Mouse (Mus musculus): Measurements from ENCODE around the gene Mt1. TPM values are rescaled to one million over a fixed set of nuclear protein-coding genes. Genes with fewer than 3 reads are reported as not detected.
"Not testable (repeated sequence)": the region's sequence is repeated elsewhere in the genome, so short reads cannot be mapped to it uniquely, and the experiment has no call there.

Mt1 gene
- polyA plus RNA-seq, 1 experiment from 2014 or later = 662 TPM

DNA sequence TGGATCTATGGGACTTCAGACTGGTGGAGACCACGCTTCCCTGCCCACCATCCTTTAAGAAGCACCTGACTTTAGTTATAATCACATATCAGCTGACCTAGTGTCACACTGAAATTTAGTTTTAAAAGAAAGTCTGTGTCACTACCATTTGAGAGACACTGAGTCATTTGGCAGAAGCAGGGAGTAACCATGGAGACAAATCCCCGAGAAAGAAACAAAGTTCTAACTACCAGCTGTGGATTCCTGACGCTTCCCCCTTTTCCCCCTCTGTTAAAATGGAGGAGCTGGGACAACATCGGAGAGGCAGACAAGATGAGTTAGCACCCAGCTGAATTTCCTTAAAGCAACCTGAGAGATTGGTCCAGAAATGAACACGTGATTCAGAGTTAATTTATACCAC is 30.6 kb upstream of the Mt1 start:
- H3K9ac ChIP-seq (ENCODE audit: low read length) = no peak overlapping the region
- peaks cover 7% of the 10 kb centered on the region; the same call in 1 of the 2 replicates for H3K27me3 ChIP-seq (ENCODE audit: control insufficient read depth, insufficient read depth, low read length)
- WGBS = 44% methylated on average over 5 of the region's 5 CpGs
- no peaks in the 10 kb centered on the region for H3K36me3 ChIP-seq (ENCODE audit: control insufficient read depth, insufficient read depth)
- H3K4me3 ChIP-seq (ENCODE audit: low read length) = no peak overlapping the region
- H3K4me1 ChIP-seq (ENCODE audit: control insufficient read depth, insufficient read depth, low read length) = peaks cover 3% of the 10 kb centered on the region; the same call in 1 of the 2 replicates
- no peak overlapping the region for H3K4me2 ChIP-seq (ENCODE audit: low read depth, low read length)
- H3K27ac ChIP-seq (ENCODE audit: low read length) = no peak overlapping the region
- H3K9me3 ChIP-seq (replicated peaks; ENCODE audit: control insufficient read depth, low read length) = no peaks in the 10 kb centered on the region
- ATAC-seq (replicated peaks; ENCODE audit: extremely low read depth, insufficient read depth, low FRiP score) = no peak

DNA sequence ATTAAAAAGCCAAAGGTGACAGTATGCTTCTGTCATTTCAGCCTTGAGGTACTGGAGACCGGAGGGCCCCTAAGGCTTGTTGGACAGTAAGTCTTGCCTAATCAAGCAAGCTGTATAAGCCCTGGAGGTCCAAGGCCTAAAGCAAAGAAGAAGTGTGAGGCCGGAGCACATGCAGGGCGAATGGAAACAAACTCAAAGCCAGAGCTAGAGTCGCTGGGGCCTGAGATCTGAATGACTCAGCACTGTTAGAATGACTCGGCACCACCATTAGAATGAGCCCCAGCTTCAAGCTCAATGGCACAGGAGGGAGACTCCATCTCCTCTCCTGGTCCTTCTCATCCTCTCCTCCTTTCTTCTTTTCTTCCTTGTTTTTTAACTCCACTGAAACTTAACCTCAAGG is 28.0 kb upstream of the Mt1 start:
- Histone ChIP-seq H3K27ac (ENCODE audit: low read length) (no peak overlapping the region), H3K4me3 (ENCODE audit: low read length) (no peak overlapping the region), H3K27me3 (ENCODE audit: control insufficient read depth, insufficient read depth, low read length) (peaks cover 7% of the 10 kb centered on the region; the same call in 1 of the 2 replicates), H3K9ac (ENCODE audit: low read length) (no peak overlapping the region), H3K4me1 (ENCODE audit: control insufficient read depth, insufficient read depth, low read length) (peaks cover 16% of the 10 kb centered on the region), H3K9me3 (replicated peaks; ENCODE audit: control insufficient read depth, low read length) (no peaks in the 10 kb centered on the region), H3K4me2 (ENCODE audit: low read depth, low read length) (no peak overlapping the region), H3K36me3 (ENCODE audit: control insufficient read depth, insufficient read depth) (no peaks in the 10 kb centered on the region)
- no peak for ATAC-seq (replicated peaks; ENCODE audit: extremely low read depth, insufficient read depth, low FRiP score)
- WGBS = 68% methylated on average over 5 of the region's 5 CpGs

DNA sequence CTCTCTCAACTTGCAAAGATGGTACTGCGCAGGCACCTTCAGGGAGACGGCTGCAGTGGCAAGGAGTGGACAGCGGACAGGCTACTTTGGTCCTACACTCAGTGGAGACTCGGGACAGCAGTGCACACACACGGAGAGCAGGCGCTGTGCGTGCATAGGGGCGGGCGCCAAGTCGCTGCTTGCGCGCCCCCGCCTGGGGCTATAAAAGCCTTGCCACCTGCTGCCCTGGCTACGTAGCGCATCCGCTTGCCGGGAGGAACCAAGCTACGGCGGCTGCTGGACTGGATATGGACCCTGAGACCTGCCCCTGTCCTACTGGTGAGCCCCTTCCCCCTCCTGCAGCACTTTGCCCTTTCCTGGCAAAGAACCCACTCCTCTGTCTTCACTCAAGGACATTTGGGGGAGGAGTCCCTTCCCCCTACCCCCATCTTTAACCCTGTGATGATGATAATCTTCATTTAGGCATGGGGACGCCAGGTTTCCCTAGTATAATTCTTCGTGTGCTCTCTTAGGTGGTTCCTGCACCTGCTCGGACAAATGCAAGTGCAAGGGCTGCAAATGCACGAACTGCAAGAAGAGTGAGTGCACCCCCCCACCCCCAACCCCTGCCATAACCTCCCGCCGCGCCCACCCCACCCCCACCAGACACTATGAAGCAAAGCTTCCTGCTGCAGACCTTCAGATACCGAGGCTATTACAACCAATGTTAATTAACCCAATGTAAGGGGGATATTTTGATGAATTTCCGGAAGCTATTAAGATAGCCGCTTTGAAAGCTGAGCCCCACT is 26.2 kb upstream of the Mt1 start, which contains the start of gene Mt3:
Mt3 (plus strand) TSS at position 95 of the 788 bp plus-strand sequence.
- H3K4me2 ChIP-seq (ENCODE audit: low read depth, low read length) = peak within 1 kb of the TSS; percentile 66
- peak within 1 kb of the TSS; percentile 64 for H3K9ac ChIP-seq (ENCODE audit: low read length)
- WGBS = 4% methylated on average over 29 of the region's 29 CpGs
- peaks cover 7% of the 10 kb centered on the region; the same call in 1 of the 2 replicates for H3K27me3 ChIP-seq (ENCODE audit: control insufficient read depth, insufficient read depth, low read length)
- H3K4me1 ChIP-seq (ENCODE audit: control insufficient read depth, insufficient read depth, low read length) = peaks cover 20% of the 10 kb centered on the region
- H3K4me3 ChIP-seq (ENCODE audit: low read length) = peak within 1 kb of the TSS; percentile 53
- peak; percentile 65; the same call in 1 of the 2 replicates for ATAC-seq (replicated peaks; ENCODE audit: extremely low read depth, insufficient read depth, low FRiP score)
- H3K27ac ChIP-seq (ENCODE audit: low read length) = no peak within 1 kb of the TSS
- H3K36me3 ChIP-seq (ENCODE audit: control insufficient read depth, insufficient read depth) = no peaks in the 10 kb centered on the region
- no peaks in the 10 kb centered on the region for H3K9me3 ChIP-seq (replicated peaks; ENCODE audit: control insufficient read depth, low read length)

DNA sequence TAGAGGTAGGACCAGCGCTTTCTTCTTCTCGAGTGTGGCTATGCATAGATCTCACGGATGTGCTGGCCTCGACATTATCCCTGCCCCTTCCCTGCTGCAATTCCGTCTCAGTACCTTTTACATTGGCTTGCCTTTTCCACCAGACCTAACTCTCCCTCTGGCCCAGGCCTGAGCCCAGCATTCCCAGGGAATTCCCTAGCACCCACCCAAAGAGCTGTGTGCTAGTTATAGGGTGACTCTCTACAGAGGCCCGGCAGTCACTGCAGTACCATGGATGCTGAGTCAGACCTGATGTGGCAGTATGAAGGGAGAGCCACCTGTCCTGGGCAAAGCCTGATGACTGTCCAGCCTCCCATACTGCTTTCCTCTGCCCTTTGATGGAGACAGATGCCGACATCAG is 25.4 kb upstream of the Mt1 start:
- peaks cover 7% of the 10 kb centered on the region; the same call in 1 of the 2 replicates for H3K27me3 ChIP-seq (ENCODE audit: control insufficient read depth, insufficient read depth, low read length)
- peak overlapping the region; percentile 66 for H3K4me2 ChIP-seq (ENCODE audit: low read depth, low read length)
- no peak overlapping the region for H3K9ac ChIP-seq (ENCODE audit: low read length)
- peaks cover 20% of the 10 kb centered on the region for H3K4me1 ChIP-seq (ENCODE audit: control insufficient read depth, insufficient read depth, low read length)
- peak overlapping the region; percentile 53 for H3K4me3 ChIP-seq (ENCODE audit: low read length)
- H3K36me3 ChIP-seq (ENCODE audit: control insufficient read depth, insufficient read depth) = no peaks in the 10 kb centered on the region
- 31% methylated on average over 7 of the region's 7 CpGs for WGBS
- H3K9me3 ChIP-seq (replicated peaks; ENCODE audit: control insufficient read depth, low read length) = no peaks in the 10 kb centered on the region
- no peak for ATAC-seq (replicated peaks; ENCODE audit: extremely low read depth, insufficient read depth, low FRiP score)
- no peak overlapping the region for H3K27ac ChIP-seq (ENCODE audit: low read length)

DNA sequence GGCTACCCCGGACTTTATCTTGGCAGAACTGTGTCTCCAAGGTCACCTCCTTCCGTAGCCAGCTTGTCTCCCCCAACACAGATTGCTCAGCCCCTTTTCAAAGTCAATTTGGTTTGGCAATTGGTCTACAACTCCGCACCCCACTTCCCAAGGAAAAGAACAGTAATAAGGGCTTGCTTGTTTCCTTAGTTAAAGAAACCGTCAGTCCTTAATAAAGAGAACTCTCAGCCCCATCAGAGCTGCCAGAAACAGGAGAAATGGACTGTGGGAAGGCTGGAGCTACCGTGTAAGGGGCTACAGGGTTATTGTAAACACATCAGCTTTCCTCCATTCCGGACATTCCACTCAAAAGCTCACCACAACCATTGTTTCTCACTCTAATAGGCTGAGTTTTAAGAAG is 24.3 kb upstream of the Mt1 start:
- no peak overlapping the region; the same call in 1 of the 2 replicates for H3K27ac ChIP-seq (ENCODE audit: low read length)
- H3K9me3 ChIP-seq (replicated peaks; ENCODE audit: control insufficient read depth, low read length) = no peaks in the 10 kb centered on the region
- no peaks in the 10 kb centered on the region for H3K36me3 ChIP-seq (ENCODE audit: control insufficient read depth, insufficient read depth)
- peaks cover 7% of the 10 kb centered on the region; the same call in 1 of the 2 replicates for H3K27me3 ChIP-seq (ENCODE audit: control insufficient read depth, insufficient read depth, low read length)
- peaks cover 20% of the 10 kb centered on the region for H3K4me1 ChIP-seq (ENCODE audit: control insufficient read depth, insufficient read depth, low read length)
- H3K9ac ChIP-seq (ENCODE audit: low read length) = no peak overlapping the region
- WGBS = 43% methylated on average over 6 of the region's 6 CpGs
- no peak overlapping the region for H3K4me3 ChIP-seq (ENCODE audit: low read length)
- no peak overlapping the region for H3K4me2 ChIP-seq (ENCODE audit: low read depth, low read length)
- ATAC-seq (replicated peaks; ENCODE audit: extremely low read depth, insufficient read depth, low FRiP score) = no peak

DNA sequence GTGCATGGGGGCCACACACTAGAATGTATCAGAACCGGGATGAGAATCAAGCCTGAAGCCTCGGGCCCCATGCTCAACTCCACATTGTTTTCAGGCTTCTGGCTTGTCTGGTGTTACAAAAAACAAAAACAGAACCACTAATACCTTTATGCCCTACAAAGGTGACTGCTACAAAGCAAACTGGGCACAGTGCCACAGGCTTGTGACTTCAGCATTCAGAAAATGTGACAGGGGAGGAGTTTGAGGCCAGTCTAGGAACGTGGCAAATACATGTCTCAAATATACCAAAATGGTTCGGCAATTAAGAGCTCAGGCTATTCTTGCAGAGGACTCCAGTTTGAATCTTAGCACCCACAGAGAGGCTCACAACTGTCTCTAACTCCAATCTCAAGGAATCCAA is 22.8 kb upstream of the Mt1 start:
- Histone ChIP-seq H3K4me1 (ENCODE audit: control insufficient read depth, insufficient read depth, low read length) (peaks cover 20% of the 10 kb centered on the region), H3K36me3 (ENCODE audit: control insufficient read depth, insufficient read depth) (no peaks in the 10 kb centered on the region), H3K4me2 (ENCODE audit: low read depth, low read length) (no peak overlapping the region), H3K4me3 (ENCODE audit: low read length) (no peak overlapping the region), H3K9me3 (replicated peaks; ENCODE audit: control insufficient read depth, low read length) (no peaks in the 10 kb centered on the region), H3K27me3 (ENCODE audit: control insufficient read depth, insufficient read depth, low read length) (peaks cover 5% of the 10 kb centered on the region; the same call in 1 of the 2 replicates), H3K27ac (ENCODE audit: low read length) (peak overlapping the region; percentile 69), H3K9ac (ENCODE audit: low read length) (no peak overlapping the region)
- 0 out of 2 replicates have a peak, but pooled peaks have one; percentile 7 for ATAC-seq (replicated peaks; ENCODE audit: extremely low read depth, insufficient read depth, low FRiP score)
- 41% methylated on average over 4 of the region's 4 CpGs for WGBS

DNA sequence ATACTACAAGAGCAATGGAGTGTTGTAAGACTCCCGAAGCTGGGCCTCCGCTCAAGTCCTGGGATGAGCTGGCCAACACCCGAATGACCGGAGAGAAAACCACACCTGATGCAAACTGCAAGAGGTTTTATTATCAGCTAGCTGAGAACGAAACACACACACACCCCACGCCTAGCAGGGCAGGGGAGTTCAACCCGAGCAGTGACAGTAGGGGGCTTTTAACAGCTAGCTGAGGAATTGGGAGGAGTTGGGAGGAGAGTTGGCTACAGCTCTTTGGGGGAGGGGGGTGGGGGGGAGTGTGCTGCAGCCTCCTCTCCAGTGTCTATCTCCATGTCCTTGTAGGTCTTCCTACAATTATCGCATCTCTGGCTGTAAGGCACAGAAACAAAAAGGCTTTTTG is 13.1 kb upstream of the Mt1 start:
- not testable (repeated sequence) for H3K9ac ChIP-seq (ENCODE audit: low read length); H3K9me3 ChIP-seq (replicated peaks; ENCODE audit: control insufficient read depth, low read length); H3K4me2 ChIP-seq (ENCODE audit: low read depth, low read length); H3K4me1 ChIP-seq (ENCODE audit: control insufficient read depth, insufficient read depth, low read length); ATAC-seq (replicated peaks; ENCODE audit: extremely low read depth, insufficient read depth, low FRiP score); H3K27ac ChIP-seq (ENCODE audit: low read length); H3K27me3 ChIP-seq (ENCODE audit: control insufficient read depth, insufficient read depth, low read length); H3K36me3 ChIP-seq (ENCODE audit: control insufficient read depth, insufficient read depth); H3K4me3 ChIP-seq (ENCODE audit: low read length)
- WGBS = 68% methylated on average over 8 of the region's 8 CpGs

DNA sequence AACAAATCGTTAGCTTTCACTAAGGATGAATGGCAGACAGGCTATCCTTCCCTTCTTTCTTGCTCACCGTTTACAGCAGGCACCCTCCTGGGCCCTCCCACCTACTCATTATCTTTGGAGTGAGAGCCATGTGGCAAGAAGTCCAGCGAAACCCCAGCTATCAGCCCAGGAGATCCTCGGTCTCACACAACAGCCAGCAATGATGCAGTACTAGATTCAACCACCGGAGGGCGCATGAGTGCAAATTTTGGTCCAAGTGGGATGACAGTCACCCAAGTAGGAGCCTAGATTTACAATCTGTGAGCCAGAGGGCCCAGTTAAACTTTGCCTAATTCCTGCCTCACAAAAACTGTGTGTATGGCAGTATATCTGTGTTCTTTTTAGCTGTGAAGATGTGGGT is 11.6 kb upstream of the Mt1 start:
- peak overlapping the region; percentile 23; the same call in 1 of the 2 replicates for H3K4me3 ChIP-seq (ENCODE audit: low read length)
- 0 out of 2 replicates have a peak, but pooled peaks have one; percentile 59 for ATAC-seq (replicated peaks; ENCODE audit: extremely low read depth, insufficient read depth, low FRiP score)
- H3K9ac ChIP-seq (ENCODE audit: low read length) = peak overlapping the region; percentile 57
- H3K27me3 ChIP-seq (ENCODE audit: control insufficient read depth, insufficient read depth, low read length) = peaks cover 16% of the 10 kb centered on the region
- H3K4me1 ChIP-seq (ENCODE audit: control insufficient read depth, insufficient read depth, low read length) = peaks cover 13% of the 10 kb centered on the region
- peak overlapping the region; percentile 55 for H3K4me2 ChIP-seq (ENCODE audit: low read depth, low read length)
- no peaks in the 10 kb centered on the region for H3K9me3 ChIP-seq (replicated peaks; ENCODE audit: control insufficient read depth, low read length)
- no peaks in the 10 kb centered on the region for H3K36me3 ChIP-seq (ENCODE audit: control insufficient read depth, insufficient read depth)
- 2% methylated on average over 6 of the region's 6 CpGs for WGBS
- no peak overlapping the region for H3K27ac ChIP-seq (ENCODE audit: low read length)

DNA sequence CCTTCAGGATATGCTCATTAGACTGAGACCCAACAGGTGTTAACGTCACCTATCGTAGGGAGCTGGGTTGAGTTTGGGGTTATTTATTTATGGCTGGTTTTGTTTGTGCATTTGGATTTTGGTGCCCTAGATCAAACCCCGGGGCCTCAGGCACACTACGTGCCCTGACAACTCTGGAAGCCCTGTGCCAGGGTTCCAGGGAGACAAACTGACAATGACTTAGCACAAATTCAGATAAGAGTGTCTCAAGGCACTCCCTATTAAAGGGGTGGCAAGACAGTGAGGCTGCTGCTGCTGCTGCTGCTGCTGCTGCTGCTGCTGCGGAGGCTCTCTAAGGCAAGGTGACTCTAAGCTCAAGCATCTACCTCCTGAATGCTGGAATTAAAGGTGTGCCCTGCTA is 9.3 kb upstream of the Mt1 start:
- Histone ChIP-seq H3K9me3 (replicated peaks; ENCODE audit: control insufficient read depth, low read length) (no peaks in the 10 kb centered on the region), H3K4me1 (ENCODE audit: control insufficient read depth, insufficient read depth, low read length) (peaks cover 17% of the 10 kb centered on the region), H3K4me3 (ENCODE audit: low read length) (no peak overlapping the region), H3K4me2 (ENCODE audit: low read depth, low read length) (no peak overlapping the region), H3K9ac (ENCODE audit: low read length) (no peak overlapping the region), H3K27me3 (ENCODE audit: control insufficient read depth, insufficient read depth, low read length) (peaks cover 27% of the 10 kb centered on the region), H3K36me3 (ENCODE audit: control insufficient read depth, insufficient read depth) (no peaks in the 10 kb centered on the region), H3K27ac (ENCODE audit: low read length) (no peak overlapping the region)
- no peak for ATAC-seq (replicated peaks; ENCODE audit: extremely low read depth, insufficient read depth, low FRiP score)
- WGBS = 85% methylated on average over 5 of the region's 5 CpGs
